Mouse (Mus musculus): ENCODE data around the gene Gas1.

The Gas1 gene

GRCm38 (mm10) chr13:60173186-60173585 lies 4.0 kb downstream of the Gas1 start:
- DNase-seq (ENCODE audit: low spot score): no peak

DNA sequence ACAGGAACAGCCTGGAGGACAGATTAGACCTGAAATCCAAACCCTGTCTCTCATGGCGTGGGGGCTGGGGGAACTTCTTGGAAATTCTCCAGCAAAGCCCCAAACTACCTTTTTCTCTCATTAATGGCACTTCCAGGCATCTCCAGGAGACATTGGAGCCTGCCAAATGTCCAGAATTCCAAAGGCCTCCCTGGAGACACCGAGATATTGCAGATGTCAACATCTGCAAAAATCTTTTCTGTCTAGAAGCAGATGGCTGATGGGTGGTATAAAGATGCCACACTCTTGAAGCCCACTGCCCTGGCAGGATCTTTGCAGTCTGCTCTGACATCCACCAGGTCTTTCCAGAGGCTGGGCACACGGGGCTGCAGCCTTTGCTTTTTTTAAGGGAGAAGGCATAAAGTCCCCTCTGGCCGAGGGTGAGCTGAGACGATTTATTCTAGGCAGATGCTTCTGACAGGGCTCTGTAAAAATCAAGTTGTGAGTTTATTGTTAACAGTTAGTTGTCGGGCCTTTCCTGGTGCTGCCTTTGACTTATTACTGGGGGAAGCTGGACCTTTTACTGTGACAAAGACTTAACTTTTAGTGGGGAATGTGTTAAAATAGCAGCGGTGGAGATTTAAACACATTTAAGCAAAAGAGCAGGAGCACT lies 4.7 kb downstream of the Gas1 start:
- DNase-seq (ENCODE audit: low spot score): no peak

DNA sequence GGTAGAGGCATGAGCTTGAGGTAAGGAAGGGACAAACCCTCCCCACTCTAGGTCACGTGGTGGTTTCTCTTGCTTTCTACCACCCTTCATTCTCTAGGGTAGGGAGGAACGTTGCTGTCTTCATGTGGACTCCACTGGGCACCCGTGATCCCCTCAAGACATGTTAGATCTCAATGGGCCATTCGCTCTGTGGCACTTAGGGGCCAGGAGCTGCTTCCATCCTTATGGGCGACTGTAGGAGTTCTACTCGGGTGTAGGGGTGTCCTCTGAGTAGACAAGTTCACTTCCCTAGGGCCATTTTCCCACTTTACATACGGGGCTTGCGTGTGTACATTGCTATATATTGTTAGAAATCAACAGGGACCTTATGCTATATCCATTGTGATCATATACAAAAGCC lies 5.4 kb downstream of the Gas1 start:
- DNase-seq (ENCODE audit: low spot score): no peak

DNA sequence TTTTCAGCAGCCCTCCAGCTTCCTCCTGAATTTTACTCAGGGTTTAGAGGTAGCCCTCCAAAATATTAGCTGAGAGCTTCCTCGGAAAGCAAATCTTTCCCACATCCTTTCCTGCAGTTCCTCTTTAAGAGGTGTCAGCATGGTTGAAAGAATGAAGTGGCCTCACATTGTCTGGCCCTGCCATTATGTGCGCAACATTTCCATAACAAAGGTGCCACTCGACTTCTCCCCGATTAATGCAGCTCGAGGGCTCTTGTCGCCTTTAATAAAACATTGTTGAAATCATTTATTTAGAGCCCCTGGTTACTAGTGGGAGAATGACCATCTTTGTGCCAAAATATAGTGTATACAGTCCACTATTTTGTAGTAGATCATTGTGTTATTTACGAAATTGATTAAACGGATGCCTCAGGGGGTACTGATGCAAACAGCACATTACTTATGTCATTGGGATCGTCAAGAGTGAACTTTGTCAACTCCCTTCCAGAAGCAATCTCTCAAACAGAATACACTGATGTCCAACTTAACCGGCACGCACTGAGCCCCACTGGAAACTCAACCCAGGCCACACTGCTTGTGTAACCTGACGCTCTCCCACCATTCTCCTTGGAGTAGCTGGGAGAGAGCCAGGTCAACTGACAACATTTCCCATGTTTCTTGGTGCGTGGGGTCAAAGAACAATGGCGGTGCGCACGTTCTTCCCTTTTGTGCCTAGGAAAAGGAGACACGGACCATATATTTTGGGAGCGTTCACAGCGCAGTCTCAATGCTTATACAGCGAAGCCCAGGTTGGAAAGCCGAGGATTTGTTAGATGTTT lies 6.1 kb downstream of the Gas1 start:
- DNase-seq (ENCODE audit: low spot score): no peak

DNA sequence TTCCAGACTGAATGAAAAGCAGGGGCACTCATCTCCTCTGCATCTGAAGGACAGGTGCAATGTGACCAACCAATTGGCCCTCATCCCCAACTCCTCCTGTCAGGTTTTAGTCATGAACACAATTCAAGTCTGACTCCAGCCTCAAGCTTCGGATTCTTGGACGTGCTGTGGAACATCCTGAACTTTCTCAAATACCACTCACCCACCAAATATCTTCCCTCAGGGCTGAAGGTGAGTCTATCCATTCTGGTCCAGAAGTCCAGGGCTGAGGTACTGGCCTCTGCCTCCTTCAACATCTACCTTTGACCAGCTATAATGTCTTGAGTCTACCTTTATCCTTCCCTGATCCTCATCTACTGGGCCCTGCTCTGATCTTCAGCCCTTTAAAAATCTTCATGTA lies 8.1 kb downstream of the Gas1 start:
- DNase-seq (ENCODE audit: low spot score): no peak

DNA sequence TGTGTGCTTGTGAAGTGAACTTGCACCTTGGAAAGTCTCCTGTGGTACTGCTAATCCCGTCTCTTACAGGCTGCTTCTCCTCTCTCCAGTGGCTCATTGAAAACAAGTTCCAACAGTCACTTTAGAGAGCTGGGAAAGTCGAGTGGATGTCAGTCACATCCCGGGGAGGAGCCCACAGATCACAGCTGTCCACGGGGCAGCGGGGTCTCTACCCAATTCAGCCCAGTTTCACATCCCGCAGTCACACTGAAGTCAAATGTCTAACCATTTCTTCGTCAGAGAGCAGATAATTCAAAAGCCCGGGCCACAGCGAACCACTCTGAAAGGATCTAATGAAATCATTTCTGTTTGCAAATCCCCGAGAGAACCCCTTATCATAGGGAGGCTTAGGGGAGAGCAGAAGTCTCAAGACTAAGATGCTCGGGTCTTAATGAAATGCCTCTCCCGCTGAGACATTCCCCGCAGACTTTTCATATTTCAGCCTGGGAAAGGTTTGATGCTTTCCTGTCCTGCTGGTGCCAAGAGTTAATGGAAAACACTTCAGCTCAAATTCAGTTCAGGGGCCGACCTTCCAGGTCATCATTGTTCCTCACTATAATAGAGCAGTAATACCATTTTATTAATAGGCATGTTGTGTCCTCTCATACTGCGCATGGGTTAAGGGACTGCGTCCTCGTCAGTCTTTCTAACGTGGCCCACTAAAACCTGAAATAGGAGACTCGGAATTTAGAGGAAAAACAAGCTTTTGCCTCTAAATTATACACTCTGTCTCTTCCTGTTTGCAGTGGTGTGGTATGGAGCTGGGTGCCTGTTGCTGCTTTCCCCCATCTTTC lies 20.7 kb downstream of the Gas1 start:
- no peak for DNase-seq (ENCODE audit: low spot score)

DNA sequence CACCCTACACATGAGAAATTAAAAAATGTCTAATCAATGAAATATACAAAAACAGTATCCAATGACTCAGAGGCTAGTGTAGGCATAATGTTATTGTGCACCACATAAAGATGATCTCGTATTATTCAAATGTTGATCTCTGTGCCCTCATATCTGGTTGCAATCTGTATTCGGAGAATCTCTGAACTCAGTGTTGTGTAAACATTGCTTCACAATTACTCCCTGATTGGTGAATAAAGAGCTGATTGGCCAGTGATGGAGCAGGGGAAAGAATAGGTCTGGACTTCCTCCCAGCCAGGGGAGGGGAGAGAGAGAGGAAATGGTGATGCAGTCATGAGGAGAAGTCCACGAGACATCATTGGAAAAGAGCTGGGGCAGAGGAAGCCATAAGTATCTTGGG lies 23.0 kb downstream of the Gas1 start:
- DNase-seq (ENCODE audit: low spot score): no peak

GRCm38 (mm10) chr13:60148235-60148634 lies 28.9 kb downstream of the Gas1 start:
- DNase-seq (ENCODE audit: low spot score): no peak

DNA sequence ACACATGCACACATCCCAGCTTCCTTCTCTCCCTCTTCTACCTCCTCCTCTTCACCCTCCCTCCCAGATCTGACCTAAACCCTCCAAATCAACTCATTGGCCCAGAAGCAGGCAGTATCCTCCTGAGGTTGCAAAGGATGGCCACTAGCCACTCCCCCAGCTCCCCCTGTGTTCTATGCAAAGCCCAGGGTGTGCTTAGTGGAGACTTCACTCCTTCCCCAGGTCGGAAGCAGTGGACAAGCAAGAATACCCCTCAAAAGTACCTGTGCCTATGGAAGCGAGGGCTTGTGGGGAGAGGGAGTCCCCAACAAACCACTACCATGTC lies 29.3 kb downstream of the Gas1 start:
- DNase-seq (ENCODE audit: low spot score): no peak

GRCm38 (mm10) chr13:60146994-60147856 lies 29.9 kb downstream of the Gas1 start:
- DNase-seq (ENCODE audit: low spot score): no peak

DNA sequence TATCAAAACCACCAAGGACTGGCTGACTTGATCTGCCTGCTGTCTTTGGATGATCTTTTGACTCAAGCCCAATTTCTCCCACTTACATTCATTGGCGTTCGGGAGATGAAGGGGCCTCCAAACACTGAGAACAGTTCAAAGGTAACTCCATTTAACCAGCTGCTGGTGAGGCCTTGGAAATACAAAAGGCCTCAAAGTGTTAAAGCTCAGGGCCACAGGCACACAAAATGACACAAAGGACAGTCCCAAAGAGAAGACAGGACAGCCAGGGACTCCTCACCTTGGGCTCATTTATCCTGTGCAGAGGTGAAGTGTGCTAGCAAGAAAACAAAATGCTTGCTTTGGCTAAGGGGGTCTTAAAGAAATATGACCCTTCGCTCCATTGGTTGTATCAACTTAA lies 30.9 kb downstream of the Gas1 start:
- no peak for DNase-seq (ENCODE audit: low spot score)

DNA sequence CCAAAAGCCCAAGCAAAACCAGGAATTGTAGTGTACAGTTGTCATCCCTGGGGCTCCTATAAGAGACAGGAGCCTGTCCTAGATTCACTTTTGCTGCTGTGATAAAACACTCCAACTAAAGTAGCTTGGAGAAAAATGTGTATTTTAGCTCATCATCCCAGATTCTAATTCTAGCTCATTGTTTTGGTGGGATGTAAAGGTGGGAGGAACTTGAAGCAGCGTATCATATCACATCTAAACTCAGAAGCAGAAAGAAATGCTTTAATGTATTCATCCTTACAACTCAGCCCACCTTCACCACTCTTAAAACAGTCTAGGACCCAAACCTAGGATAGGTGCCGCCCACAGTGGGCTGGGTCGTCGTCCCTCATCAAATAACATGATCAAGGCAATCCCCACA lies 40.2 kb downstream of the Gas1 start:
- DNase-seq (ENCODE audit: low spot score): no peak

DNA sequence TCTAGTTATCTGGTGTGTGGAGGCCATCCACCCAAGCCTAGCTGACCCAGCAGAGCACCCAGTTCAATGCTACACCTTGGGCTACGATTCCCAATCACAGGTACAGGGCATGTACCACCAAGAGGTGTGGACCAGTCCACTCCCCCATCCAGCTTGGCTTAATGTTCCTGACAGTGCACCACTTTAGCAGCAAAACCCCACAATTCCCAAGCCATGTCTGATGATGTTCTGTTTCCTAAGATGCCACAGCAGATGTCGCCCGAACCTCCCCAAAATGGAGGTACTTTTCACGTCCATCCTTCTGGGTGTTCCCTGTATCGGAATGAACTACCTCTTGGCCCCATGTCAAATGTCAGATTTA lies 42.7 kb downstream of the Gas1 start:
- no peak for DNase-seq (ENCODE audit: low spot score)

DNA sequence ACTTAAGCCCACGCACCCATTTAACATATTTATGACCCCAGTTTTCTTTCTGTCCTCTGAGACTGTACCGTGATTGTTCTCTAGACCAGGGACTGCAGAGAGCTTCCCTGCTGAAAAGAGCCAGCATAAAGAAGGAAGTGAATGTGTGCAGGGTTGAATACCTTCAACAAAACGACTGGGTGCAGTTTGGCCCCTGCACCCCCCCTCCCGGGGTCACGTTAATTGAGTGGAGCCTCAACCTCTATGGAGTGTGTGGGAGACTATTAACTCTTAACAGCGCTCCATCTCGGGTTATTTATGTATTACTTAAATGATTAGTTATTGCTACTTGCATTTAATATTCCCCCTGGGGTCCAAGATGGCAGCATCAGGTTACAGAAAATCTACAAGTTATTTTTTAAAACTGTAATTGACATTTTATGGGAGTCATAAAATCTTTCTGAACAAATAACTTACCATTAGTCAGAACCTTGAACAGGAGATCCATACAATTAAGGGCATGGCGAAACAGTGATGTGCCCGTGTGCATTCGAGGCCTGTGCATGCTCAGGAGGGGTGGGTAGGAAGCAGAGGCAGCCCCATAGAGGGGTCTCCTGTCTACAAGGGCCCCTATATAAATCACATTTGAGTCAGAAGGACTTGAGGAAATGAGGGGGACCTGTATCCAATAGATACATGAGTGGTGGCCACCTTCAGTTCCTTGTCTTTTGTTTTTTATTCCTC lies 43.3 kb downstream of the Gas1 start:
- DNase-seq (ENCODE audit: low spot score): no peak

- no peak for DNase-seq (ENCODE audit: low spot score)
Measured at GRCm38 (mm10) chr13:60131771-60132170, 45.4 kb downstream of the Gas1 start.

- no peak for DNase-seq (ENCODE audit: low spot score)
Measured at GRCm38 (mm10) chr13:60129541-60129940, 47.6 kb downstream of the Gas1 start.

- DNase-seq (ENCODE audit: low spot score): no peak
Measured at GRCm38 (mm10) chr13:60126338-60126737, 50.8 kb downstream of the Gas1 start.

GRCm38 (mm10) chr13:60125501-60126305 lies 51.5 kb downstream of the Gas1 start:
- DNase-seq (ENCODE audit: low spot score): no peak

DNA sequence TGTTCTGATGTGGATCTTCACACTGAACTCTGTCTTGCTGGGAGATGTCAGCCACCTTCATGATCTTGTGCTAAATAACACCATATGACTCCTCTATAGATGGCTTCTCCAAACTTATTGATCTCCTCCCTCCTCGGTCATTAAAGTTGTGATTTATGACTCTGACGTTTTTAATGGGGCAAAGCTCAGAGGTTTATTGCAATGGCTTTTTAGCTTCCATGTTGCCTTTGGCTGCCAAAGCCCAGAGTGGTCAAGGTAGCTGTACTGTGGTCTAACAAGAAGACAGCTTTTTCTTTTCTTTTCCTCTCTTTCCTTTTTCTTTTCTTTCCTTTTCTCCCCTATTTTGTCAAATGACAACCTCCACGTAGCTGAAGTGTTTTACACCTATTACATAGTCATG lies 52.1 kb downstream of the Gas1 start:
- DNase-seq (ENCODE audit: low spot score): no peak

DNA sequence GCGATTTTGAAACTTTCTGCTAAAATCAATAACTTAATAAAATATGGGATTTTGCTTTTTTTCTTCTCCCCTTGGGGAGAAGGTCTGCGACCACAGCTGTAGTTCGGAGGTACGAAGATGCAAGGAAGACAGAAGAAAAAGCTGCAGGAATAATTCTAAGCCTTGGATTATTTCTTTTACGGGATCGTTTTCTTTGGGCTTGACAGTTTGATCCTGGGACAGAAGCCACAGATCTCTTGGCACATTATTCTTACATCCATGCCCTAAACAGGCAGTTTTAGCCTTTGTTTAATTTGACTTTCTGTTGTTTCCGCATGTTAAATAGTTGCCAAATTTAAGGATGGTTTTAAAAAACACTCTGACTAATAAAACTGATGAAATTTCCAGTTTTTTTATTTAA lies 52.7 kb downstream of the Gas1 start:
- no peak for DNase-seq (ENCODE audit: low spot score)
